Mouse (Mus musculus) heart, postnatal 36 days (tissue): ENCODE results near the gene Tubgcp2. TPM values are rescaled to one million over a fixed set of nuclear protein-coding genes. Genes with fewer than 3 reads are reported as not detected.

Source experiments
- DNase-seq, 2 experiments: peaks; one replicate each; pipeline ENCODE4 v3.0.0; 2021 to 2022
- intact Hi-C: fragments of 180-260 bp; cut with DNase I; formaldehyde crosslinking; loops from one replicate; pipeline ENCODE4 v1.15.1; 2025
- total RNA-seq, 2 experiments: library from RNA; stranded (reverse); gene quantifications; 2 replicates each; pipeline ENCODE4 v1.2.3; 2021

Tubgcp2 gene
- total RNA-seq, 2 experiments from 2014 or later, result 26.9 to 34.4 TPM

DNA sequence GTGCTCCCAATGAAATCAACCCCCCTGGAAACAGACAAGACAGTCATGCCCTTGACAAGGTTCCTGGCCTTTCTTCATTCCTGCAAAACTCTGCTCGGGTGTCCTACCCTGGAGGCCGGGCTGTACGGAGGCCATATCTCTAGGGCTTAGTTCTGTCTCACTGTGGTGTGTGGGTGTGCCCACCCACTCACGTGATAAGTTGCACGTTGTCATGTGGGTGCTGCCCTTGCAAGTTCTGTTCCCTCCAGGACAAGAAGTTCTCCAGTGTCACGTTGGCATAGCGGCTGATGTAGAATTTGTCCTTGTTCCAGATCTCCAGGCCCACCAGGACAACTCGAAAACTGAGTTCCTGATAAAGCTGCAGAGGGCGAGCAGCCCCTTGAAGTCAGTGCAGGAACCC, 48.2 kb downstream of the Tubgcp2 start:
- DNase-seq, result no peak
- intact Hi-C loops, result no loop called here

DNA sequence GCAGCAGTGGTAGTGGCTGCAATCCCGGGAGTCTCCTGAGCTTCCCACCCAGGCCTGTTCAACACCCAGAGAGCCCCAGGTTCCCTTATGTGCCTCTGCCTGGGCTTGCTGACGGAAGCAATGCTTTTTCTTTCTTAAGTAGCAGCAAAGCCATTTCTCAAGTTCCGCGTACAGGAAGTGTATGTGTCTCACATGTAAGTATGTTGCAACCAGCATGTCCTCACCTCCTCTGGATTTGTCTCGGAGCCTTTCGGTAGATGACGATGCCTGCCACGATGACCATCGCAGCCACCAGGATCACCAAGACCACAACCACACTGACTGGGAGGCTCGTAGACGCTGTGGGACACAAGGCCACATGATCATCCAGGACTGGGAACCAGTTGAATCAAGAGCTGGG, 52.0 kb downstream of the Tubgcp2 start:
- intact Hi-C loops, result no loop called here
- DNase-seq, result no peak

DNA sequence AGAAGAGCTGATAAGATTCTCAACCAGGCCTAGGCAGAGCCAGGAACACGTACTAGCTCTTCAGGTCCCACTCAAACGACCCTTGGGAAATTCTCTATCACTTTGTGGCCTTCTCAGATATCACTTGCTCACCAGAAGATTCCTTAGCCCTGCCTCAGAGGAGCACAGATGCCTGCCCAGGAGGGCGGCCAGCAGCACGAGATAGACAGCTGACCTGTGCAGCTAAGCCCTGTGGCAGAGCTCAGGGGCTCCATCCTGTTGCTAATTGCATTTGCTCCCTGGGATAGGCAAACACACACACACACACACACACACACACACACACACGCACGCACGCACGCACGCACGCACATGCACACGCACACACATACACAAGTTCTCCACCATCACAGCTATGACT, 54.4 kb downstream of the Tubgcp2 start:
- DNase-seq, result no peak
- intact Hi-C loops, result no loop called here

DNA sequence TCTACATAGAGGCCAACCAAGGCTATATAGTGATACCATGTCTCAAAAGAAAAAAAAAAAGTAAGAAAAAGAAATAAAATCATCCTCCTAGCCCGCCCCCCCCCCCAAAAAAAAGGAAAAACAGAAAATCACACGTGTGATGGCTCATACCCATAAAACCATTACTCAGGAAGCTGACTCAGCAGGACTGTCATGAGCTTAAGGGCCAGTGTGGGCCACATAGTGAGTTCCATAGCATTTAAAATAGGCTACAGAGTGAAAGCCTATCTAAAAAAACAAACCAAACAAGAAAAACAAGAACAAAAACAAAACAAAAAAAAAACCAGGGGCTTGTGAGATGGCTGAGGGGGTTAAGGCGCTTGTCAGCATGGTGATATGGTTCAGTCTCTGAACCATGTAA, 55.7 kb downstream of the Tubgcp2 start:
- DNase-seq, result no peak
- intact Hi-C loops, result no loop called here

DNA sequence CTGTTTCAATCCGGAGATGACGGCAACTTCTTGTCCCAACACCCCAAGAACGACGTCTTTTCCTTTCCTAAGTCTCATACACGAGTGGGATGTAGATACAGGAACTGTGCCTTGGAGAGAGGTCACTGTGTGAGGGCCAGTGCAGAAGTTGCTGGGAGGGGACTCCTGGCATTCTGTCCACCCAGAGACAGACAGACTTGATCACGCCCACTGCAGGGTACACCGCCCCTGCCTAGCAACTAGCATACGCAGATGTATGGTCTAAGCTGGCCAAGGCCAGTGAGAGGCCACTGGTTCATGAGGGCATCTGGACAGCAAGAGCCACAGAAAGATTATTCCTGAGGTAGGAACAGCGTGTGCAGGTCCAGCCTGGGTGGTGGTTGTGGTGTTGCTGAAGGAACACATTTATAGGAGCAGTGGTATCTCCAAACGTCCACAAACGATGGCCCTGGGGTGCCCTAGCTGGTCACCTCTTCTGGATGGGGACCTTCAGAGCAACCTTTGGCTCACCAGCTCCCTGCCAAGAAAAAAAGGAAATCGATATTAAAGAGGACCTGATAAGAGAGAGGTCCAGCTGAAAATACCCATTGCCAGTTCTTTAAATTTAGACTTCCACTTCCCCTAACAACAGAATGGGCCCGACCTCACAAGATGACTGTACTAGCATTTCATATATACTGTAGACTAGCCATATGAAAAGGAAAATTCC, 57.3 kb downstream of the Tubgcp2 start:
- intact Hi-C loops, result no loop called here
- peak in 1 of 2 experiments; percentile 12 for DNase-seq

DNA sequence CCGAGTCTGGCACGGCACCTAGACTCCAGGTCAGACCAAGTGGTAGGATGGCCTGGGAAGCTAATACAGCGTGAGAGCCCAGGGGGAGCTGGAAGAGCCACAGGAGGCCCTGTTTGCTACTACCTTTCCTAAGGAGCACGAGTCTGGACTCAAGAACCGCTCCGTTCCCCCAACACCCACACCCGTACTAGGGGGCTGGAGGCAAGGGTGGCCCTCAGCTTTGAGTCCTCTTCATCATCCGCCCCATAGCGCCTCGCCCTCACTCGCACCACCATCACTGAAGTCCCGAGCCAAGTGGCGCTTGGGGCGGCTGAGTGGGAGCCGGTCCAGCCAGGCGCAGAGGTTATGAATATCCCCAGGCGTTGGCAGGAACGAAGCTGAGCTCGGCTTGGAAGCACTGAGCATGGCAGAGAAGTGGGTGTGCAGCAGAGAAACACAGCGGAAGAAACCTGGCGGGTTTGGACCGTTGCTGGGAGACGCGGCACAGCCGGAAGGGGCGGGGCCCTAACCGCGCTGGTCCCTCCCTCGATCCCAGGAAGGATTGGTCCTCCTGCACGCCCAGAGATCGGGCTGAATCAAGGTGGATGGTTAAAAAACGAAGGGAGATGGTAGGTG, 58.1 kb downstream of the Tubgcp2 start, which contains the start of gene 6430531B16Rik:
6430531B16Rik (minus strand) TSS at position 478 of the 615 bp plus-strand sequence.
- peak; percentile 69 to 75 for DNase-seq
- intact Hi-C loops, result no loop called here

DNA sequence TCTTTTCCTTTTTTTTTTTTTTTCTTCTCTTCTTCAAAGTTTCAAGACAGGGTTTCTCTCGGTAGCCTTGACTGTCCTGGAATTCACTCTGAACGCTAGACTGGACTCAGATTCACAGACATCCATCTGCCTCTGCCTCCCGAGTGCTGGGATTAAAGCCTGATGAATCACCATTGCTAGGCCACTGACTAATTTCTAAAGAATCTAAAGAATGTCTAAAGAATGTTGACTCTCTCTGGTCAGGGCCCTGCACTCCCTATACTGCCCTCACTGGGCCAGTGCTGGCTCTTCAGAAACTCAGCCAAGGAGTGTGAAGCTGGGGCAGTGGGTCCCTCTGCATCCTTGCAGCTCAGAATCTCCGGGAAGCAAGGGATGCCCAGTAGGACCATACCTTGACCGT, 61.0 kb downstream of the Tubgcp2 start:
- intact Hi-C loops, result no loop called here
- DNase-seq, result no peak

DNA sequence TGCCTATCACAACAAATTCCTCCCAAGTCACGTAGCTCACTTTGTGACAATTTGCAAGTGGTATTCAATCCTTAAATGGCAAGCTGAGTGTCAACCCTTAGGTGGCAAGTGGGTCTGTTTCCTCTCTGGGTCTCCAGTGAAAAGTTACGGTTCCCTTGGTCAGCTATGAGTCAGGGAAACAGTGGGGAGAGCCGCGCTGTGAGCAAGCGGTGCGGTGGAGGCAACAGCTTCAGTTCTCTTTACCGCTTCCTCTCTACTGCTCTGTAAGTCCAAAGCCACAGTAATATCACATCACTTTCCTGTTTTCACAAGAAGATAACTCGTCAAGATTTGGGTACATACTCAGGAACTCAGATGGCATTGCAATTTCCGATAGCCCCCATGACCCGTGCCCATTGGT, 62.2 kb downstream of the Tubgcp2 start:
- intact Hi-C loops, result no loop called here
- DNase-seq, result no peak

DNA sequence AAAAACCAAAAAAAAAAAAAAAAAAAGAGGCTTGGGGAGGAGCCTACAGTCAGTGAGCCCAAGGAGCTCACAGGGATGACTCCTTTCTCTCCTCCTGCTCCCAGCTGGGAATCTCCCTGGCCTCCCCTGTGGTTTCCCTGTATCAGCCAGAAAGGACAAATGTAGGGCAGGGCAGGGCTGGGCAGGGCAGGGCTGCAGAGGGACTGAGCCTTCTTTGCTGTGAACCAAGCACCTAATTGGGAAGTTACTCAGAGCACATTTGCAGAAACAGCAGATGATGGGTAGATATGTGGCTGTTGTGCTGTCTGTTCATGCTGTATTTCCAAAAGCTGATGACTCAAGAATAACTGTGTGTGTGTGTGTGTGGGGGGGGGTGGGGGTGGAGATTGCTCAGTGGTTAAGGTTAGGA, 63.5 kb downstream of the Tubgcp2 start:
- intact Hi-C loops, result no loop called here
- DNase-seq, result no peak

DNA sequence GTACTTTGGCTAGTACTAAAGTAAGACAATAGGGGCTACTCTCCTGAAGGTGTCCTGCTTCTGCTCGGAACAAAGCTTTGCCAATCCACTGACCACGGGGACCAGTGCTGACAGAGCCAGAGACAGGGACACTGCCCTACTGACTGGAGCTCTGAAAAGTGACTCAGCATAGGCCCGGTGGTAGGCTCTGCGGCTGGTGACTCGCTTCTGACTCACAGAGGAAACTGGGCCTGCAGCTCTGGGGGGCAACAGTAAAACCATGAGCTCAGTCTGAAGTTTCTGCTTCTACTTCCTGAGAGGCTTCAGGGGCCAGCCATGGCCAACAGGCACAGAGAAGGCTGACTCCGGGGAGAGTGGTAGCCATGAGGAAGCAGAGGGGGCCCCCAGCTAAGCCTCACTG, 65.0 kb downstream of the Tubgcp2 start:
- intact Hi-C loops, result no loop called here
- no peak for DNase-seq

DNA sequence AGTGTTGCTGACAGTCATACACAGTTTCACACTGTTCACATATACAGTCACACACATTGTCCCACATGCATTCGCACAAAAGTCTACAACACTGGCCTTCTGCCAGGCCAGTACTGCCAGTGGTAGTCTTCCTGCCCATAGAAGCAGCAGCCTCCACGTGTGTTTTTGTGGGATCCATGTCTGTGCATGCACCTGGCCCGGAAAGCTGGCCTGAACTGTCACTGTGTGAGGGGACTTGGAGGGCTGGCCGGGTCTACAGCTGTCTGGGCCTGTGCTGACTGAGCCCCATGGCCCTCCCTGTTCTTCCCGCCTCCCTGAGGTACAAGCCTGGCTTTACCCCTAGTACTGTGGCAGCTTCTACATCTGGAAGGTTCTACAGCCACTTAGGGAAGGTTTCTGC, 65.5 kb downstream of the Tubgcp2 start:
- intact Hi-C loops, result no loop called here
- DNase-seq, result no peak

DNA sequence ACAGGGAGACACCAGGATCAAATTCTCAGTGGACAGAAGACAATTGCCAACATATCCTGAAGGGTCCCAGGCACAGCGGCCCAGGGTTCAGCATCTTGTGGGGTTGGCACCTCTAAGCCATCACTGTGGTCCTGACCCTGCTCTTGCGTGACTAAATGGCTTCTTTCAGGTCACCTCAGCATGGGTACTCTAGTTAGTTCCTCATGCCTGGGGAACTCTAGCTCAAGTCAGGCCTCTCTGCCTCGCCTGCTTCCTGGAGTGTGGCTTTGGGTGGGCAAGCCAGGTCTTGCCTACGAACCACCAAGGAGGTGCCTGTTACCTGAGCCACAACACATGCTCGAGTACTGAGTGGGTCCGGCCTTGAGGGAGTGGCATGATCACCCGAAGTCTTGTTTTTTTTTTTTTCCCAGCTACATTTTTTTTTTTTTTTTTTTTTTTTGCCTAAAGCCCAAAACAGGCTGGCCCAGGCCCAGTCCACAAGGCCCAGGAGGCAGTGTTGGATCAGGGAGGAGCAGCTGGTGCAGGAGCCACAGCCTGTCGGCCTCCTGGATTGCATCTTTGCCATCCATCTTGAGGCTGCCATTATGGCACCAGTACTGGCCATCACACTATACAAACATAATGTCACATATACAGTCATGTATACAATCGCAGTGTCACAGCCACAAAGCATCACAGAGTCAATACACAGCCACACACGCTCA, 66.1 kb downstream of the Tubgcp2 start:
- intact Hi-C loops, result no loop called here

DNA sequence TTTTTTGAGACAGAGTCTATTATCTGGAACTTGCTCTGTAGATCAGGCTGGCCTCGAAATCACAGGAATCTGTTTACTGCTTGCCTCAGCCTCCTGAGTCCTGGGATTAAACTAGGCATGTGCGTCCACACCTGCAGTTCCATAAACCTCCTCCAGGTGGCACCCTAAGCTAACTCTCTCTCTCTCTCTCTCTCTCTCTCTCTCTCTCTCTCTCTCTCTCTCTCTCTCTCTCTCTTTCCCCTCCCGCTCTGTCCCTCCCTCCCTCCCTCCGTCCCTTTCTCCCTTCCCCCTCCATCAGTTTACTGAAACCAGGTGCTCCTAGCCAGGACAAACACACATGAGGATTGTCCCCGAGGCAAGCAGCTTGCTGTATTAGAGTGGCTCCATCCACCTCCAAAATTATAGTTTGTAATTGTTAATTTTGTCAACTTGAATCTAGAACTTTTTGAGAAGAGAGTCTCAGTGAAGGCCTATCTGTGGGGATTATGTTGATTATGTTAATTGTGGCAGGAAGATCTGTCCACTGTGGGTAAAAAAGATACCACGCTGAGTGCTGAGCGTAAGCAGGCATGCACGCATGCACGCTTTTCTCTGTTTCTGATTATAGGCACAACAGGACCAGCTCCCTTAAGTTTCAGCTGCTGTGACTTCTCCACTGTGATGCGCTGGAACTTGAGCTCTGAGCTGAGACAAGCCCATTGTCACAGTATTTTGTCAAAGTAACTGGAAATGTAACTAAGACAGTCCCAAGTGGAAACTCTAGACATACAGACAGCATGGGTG, 66.9 kb downstream of the Tubgcp2 start:
- peak; percentile 75 to 85 for DNase-seq
- intact Hi-C loops, result loop anchor here (1.0 to 5.0 kb wide), 3 partner anchors 25 to 173 kb away; no protein-coding TSS in a partner anchor

More for the DNA sequence above, 66.1 kb downstream of the Tubgcp2 start:
- DNase-seq, result no peak

DNA sequence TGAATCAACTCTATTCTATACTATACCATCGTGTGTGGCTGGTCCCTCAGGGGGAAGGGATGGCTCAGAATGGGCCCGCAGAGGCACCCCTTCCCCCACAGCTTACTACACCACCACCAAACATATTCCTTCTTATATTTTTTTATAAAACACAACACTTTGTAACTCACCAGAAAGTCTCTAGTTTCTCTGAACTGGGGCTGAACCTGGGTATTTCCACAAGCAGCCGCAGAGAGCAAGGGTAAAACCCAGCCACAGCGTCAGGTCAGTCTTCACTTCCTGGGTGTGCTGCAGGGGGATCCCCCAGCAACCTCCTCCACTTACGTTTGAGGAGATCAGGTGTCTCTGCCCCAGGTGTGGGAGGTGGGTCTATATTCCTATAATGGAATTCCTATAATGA, 68.0 kb downstream of the Tubgcp2 start:
- DNase-seq, result no peak
- intact Hi-C loops, result loop anchor here (5.0 kb wide), 1 partner anchor 174 kb away; no protein-coding TSS in a partner anchor

DNA sequence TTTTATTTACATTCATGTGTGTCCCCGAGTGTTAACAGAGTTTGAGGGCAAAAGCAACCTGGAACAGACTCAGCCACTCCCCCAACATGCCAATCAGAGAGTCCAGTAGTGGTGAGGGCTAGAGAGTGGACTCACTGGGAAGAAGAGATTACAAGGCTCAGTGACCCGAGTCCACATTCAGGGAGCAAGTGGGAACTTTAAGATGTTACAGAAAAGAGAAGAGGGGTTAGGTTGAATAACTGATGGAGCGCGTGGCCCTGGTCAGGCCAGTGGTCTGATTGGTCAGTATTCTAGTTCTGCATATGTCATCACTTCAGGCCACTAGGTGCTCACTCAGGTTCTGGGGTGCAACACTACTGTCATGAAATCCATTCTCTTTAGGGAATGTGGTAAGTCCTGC, 69.3 kb downstream of the Tubgcp2 start:
- no peak for DNase-seq
- intact Hi-C loops, result loop anchor here (5.0 kb wide), 1 partner anchor 175 kb away; no protein-coding TSS in a partner anchor

DNA sequence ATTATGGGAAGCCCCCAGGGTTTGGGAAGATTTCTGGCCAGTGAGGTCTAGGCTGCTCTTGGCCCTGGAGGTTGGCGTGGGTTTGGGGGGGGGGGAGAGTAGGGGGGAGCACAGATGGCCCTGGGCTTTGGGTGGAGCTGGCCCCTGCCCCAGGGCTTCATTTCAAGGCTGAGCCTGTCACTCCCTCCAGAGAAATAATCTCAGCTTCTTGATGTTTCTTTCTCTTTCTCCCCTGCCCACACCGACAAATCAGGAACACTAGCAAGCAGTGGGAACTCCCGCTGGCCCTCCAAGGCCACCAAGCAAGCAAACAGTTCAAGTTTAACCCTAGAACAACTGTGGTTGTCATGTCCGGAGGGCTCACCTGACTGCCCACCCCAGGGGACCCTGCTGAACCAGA, 72.7 kb downstream of the Tubgcp2 start:
- no peak for DNase-seq
- intact Hi-C loops, result no loop called here

DNA sequence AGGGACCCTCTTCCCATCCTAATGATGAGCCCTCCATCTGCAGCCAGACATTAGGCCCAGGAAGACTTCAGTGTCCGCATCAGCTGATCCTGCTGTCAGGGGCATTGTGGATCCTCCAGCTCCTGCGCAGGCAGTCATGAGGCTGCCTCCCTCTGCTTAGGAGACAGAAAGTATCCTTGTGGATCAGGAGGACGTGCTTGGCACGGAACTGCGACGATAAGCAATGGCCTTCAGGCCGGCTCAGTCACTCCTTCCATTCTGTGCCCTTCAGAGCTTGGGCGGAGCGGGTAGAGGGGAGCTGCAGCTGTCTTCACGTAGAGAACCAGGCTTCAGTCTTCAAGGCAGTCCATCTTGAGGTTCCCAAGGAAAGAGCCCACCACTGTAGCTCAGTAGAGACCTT, 75.3 kb downstream of the Tubgcp2 start:
- intact Hi-C loops, result no loop called here
- DNase-seq, result no peak

DNA sequence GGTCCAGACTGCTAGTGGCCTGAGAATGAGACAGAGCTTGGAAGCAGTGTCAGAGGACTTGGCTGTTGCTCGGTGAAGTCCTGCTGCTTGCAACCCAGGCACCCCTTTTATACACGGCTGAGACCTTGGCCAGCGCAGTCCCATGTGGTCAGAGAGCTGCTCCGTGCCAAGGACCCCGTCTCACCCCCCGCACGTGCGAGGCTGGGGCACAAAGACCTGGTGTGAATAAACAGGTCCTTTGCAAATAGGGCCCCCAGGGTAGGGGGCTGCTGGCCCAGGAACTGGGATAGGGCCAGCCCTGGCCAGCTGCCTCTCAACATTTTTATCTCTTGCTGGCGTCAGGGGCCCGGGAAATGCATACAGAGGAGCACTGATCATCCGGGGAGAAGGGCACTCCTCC, 78.5 kb downstream of the Tubgcp2 start:
- no peak for DNase-seq
- intact Hi-C loops, result no loop called here

DNA sequence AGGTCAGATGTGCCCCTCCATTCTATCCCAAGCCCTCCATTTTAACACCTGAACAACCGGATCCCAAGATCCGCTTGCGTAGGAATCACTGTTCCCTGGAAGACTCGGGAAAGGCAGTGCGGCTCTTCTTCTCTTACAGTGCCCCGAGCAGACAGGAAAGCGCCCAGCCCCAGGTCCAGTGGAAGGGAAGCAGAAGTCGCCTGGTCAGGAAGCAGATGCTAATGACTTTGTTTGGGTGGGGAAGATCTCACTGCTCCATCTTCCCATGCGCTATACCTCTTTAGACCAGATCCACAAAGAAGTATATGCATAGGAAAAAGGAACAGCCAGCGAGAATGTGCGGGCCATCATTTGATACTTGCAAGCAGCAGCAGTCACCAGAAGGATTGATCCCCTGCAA, 79.0 kb downstream of the Tubgcp2 start:
- DNase-seq, result no peak
- intact Hi-C loops, result no loop called here

DNA sequence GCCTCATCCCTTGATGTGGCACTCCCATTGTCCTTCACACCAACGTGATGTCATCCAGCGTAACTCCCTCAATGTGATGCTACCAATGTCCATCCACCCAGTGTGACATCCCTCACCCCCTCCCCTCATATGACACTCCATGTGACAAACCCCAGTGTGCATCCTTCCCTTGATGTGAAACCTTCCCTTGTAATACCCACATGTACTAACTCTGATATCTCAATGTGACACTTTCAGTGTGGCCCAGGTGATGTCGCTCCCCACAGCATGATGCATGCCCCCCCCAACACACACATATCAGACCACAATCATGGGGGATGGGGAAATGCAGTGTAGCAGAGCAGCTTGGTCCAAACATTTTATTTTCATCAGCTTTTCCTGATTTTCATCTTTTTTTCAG, 79.8 kb downstream of the Tubgcp2 start:
- no peak for DNase-seq
- intact Hi-C loops, result no loop called here

DNA sequence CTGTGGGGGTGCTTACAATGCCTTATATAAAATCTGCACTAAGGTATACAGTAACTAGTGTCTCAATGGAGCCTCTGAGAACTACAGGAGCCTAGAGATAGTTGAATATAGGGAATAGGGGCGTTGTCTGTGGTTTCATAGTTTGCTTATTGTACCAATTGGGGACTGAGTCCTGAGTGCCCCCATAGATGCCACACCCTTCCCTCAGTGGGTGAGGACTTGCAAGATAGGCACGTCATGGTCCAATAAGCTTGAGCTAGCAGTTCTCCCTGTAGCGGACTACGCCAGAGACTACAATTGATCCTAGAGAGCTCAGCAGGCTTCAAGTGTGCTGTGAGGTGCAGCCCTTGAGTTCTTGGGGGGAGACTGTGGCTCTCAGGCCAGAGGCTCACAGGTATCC, 81.0 kb downstream of the Tubgcp2 start:
- intact Hi-C loops, result no loop called here
- DNase-seq, result no peak
